Mouse (Mus musculus): ENCODE data around the gene Chd2.
A peak's percentile ranks its signal among the peaks of the same experiment; 100 is the strongest.
"Not testable (repeated sequence)": the region's sequence is repeated elsewhere in the genome, so short reads cannot be mapped to it uniquely, and the experiment has no call there.

Gene Chd2

DNA sequence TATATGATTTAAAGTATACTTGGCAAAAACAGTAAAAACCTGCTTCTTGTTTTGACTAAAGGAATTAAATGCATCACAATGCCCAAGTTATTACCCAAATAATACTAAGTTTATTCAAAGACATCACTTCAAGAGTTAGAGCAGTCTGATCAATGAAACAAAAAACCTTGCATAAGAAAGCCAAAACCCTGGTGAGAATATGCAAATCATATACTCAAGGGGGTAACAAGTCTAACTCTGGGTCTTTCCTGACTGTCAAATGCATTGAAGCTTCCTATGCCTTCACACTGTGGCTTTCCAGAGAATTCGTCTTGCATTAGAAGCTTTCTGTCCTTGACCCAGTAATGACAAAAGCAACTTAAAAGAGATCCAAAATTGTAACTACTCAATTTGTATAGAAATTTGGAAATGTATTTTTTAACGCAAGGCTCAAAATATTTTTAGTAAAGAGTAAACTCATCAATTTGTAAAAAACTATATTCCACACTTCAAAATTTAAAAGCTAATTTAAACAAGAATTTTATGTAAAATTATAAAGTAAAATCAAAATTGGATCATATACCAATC, 2.4 kb downstream of the Chd2 start:
- no peak for DNase-seq

DNA sequence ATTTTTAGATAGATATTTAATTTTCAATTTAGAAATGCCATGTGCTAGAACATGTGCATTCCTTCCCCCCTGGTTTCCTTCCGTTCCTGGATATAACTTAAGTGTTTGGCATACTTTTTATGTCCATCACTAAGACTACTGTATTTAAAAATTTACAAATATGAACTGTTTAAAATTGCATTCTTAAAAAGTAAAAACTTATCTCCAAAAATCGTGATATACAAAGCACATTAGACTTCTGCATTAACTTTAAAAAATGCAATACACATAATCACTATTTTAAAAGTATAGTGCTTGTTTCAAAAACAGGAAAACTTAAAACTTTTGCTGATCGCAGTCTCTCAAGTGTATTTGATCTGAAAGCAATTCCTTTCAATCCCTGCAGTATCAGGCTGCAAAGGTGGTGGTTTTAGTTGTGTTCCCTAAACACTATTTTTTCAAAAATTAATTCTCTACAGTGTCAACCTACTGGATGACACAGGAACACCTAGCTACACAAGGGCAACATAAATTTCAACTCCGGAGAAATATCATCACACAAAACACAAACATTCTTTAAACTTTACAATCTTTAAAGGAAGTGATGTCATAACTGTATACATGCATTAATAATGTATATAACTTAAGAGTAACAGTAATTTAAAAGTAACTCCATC, 3.1 kb downstream of the Chd2 start:
- no peak for DNase-seq

DNA sequence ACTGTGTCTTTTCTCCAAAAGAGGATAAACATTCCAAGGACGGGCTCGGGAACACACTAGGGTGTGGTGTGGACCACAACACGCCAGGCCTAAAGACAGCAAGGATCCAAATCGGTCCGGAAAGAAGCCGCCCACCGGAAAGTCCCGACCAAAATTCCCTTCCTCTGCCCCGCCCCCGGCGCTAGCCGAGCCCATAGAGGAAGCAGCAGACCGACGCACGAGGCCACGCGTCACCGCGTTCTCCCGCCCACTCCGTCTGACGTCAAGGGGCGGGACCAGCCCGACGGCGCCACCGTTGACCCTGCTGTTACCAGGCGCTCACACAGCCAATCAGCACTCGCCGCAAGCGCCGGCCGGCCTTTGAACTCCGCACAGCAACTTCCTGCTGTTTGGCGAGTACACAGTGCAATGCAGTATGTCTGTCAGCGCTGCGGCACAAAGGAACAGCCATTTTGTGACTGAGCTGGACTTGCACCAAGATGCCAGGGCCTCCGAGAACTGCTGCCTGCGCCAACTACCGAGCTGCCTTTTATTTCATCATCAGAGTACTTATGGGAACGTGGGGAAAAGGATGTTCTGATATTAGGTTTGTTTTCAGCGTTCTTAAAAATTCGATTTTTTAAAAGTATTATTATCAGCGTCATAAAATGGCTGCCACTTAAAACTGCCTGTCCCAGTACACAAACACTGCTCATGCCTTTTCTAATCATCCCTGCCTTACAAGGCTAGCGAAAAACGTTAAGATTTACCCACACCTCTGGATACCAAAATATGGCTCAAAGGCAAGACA, 3.8 kb downstream of the Chd2 start:
- DNase-seq, result peak; percentile 100

DNA sequence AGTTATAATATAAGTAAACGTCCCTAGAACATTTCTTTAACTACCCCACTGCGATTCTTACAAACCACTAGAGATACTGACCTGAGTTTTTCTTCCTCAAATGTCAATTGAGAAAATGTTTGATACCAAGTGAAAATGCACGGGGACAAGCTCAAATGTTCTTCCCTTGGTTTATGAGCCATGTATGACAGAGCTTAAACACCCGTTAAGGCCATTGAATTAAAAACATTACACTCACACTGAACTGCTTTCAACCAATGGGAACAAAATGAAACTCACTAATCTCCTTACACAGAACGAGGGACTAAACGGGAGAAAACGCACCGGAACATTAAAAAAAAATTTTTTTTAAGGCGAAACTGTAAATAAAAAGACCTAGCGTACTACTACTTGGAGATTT, 4.4 kb downstream of the Chd2 start:
- DNase-seq, result no peak

DNA sequence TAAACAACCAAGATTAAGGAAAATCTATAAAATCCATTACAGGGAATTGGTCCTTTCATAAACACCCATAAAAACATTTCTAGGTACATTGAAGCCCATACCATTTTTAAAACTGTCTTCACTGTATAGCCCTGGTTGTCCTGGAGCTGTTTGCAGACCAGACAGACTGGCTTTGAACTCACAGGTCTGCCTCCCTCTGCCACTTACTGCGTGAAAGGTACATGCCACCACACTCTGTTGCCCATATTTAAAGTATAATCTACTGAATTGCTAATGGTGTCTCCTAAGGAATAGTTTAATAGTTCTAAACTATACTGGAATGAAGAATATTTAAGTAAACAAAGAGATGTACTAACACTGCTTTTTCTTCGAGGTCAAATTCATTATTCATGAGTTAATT, 5.1 kb downstream of the Chd2 start:
- no peak for DNase-seq

DNA sequence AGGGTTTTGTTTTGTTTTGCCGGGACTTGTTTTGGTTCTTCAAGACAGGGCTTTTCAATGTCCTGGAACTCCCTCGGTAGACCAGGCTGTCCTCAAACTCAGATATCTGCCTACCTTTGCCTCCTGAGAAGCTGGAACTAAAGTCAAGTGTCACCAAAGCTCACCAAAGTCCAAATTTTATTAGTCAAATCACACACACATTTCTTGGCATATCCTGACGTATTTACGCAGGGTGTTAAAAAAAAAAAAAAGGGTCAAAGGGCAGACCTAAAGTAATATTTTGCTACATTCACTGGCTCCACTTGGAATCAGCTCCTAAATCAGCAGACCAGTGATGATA, 5.8 kb downstream of the Chd2 start:
- no peak for DNase-seq

DNA sequence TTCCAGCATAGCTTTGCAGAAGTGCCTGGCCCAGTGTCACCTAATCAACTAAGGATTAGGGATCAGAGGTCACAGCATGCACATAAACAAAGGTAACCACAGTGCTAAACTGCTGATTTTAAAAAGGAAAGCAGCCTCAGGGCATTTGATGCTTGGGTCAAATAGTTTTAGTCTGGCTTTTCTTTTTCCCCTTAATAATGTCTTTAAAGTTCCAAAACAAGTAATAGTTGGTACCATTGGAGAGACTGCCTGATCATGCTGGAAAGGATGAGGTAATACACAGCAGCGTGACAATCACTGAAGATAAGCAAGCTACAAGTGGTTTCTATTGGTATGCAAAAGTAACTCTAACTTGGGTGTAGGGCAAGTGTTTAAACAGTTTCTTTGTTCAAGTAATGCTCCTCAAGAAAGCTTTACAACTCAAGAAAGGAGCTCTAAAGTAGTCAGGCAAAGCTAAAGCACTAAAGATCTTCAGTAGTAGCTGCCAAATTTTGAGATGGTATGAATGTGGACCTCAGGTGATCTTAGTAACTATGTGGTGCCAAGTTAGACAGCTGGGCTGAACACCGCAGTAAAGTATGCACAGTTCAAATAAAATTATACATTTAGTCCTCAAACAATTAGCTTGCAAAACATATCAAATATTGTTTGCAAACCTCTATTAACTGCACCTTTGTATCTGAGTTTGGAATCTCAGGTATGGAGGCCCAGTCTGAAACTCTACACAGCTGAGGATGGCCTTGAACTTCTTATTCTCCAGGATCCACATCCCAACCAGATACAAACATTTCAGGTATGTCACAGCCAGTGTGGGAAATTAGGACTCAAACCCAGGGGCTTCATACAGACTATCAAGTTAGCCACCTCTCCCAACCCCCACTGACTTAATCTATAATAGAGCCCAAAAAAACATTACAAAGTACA, 6.4 kb downstream of the Chd2 start:
- DNase-seq, result no peak

DNA sequence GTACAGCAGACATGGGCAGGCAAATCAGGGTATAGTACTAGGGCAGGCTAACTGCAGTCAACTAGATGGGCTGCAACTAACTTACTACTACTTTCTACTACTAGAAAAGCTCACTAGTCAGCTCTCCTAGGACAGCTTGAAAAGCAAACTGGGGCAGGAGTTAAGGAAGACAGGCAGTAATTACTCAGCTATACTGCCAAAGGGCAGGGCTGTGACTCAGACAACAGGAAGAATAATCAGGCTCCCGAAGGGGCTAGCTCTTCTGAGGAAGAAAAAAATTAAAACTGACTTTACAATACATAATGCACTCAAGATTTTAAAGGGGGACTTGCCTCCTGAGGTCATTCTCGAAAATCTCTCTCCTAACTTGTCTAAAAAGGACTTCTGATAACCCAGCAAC, 8.2 kb downstream of the Chd2 start:
- DNase-seq, result no peak

DNA sequence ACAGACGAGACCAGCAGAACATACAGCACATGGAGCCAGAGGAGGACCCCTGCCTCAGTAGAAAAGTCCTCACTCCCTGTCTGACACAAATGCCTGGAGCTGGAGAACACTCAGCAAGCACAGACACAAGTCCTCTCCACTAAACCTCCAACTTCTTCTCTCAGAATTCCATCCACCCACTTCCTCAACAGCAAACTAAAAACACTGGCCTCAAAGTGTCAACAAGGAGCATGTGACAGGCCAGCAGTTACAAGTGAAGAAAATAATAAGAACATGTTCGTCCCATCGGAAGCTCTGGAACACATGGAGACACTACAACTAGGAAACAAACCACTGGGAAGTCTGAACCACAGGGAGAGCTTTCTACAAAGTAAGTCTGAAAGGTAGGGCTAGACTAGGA, 8.7 kb downstream of the Chd2 start:
- DNase-seq, result no peak

DNA sequence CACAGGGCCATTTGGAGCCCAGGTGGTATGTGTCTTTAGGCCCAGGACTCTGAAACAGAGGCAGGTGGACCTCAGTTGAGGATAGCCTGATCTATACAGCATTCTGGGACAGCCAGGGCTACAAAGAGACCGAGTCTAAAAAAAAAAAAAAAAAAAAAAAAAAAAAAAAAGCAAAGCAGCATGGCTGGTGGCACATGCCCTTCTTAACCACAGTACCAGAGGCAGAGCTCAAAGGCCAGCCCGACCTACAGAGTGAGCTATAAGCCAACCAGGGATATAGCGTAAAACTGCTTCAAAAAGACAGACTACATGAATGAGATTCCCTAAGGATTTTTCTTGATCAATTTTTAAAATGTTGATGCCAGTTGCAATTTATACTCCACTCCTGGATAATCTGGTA, 9.5 kb downstream of the Chd2 start:
- DNase-seq, result no peak

DNA sequence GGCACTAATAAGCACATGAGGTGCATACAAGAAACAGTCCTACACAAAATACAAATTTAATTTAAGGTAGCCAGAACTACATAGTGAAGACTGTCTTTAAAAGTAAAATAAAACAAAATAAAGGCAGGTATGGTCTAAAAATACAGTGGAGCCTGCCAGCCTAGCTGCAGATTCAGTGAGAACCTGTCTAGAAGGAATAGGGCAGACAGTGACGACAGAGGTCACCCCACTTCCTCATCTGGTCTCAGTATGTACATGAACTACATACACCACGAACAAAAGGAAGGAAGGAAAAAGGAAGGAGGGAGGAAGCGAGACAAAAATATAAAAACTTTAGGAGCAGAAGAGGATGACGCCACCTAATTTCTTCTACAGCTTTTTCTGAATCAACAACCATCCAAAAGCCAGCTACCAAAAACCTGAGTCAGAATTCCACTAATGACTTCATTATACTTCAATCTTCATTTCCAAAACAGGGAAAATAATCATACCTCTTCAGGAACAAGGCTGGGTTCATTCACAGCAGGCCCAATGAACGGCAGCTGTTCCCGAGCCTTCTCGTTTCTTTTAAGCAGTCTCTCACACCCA, 10.0 kb downstream of the Chd2 start:
- DNase-seq, result no peak

DNA sequence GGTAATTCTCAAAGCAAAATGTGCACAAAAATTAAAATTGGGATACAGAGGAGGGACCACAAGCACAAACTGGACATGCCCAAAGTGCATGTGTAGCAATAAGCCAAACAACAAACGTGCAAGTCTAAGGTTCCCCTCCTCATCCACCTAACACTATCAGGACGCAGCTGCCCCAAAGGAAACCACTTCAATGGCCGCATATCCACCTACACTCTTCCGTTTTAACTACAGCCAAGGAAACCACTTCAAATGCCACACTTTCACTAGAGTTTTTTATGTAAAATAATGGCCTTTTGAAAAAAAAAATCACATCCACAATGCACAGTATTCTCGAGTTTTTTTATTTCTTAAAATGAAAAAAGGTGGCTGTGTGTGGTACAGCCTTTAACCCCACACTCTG, 10.8 kb downstream of the Chd2 start:
- DNase-seq, result no peak

DNA sequence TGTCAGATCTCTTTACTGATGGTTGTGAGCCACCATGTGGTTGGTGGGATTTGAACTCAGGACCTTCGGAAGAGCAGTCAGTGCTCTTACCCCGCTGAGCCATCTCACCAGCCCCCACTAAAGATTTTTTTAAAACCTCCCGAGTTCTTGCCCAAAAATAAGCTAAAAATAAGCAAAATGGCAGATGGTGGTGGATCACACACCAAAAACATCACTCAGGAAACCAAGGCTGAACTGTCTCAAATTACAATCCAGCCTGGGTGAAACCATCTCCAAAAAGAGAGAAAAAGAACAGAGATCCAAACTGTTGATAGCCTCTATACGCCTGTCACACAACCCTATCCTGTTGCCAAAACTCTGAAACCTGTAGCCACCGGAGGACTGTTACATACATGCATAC, 11.5 kb downstream of the Chd2 start:
- DNase-seq, result no peak

DNA sequence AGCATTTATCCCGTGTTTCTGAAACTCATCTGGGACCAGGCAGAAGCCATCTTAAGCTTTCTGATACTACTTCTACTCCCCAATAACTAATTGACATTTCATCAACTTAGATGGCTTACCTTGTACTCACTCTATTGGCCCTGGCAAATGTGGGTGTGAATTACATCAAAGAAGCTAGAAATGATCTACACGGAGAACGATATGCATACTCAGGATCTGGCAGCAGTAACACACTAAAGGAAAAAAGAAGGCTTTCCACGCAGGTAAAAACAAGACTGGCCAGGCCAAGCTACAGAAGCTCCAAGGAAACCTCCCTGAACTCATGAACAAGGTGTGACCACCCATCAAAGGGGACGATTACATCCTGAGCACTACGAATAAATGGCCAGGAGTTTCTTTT, 12.4 kb downstream of the Chd2 start:
- no peak for DNase-seq

DNA sequence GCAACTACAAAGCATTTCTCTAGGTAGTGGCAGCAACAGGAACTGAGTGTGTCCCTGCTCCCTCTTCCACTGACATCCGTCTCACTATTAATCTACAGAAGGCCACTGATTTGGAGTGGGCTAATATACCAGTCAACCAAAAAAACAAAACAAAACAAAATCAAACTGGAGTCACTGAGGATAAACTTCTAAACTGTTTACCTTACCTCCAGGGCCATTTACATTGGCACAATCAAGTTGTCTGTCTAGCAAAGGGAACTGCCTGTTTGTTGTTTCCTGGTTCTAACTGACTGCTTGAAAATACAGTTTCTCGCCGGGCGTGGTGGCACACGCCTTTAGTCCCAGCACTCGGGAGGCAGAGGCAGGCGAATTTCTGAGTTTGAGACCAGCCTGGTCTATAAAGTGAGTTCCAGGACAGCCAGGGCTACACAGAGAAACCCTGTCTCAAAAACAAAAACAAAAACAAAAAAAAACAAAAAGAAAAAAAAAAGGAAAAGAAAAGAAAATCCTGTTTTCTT, 13.2 kb downstream of the Chd2 start:
- not testable (repeated sequence) for DNase-seq

DNA sequence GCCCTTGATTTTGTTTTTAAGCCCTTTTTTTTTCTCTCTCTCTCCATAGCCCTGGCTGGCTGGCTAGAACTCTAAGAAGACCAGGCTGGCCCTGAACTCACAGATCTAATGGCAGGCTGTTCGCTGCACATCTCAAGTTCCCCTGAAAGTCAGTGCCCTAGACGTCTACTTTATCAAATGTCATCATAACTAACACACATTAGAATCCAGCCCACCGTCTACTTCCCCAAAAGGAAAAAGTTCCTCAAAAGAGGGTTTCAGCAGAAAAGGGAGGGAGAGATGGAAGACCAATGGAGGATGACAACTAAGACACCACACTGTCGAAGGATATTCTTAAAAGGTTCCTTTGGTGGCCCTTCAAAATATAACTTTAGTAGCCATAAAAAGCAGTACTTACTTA, 14.4 kb downstream of the Chd2 start:
- DNase-seq, result no peak

DNA sequence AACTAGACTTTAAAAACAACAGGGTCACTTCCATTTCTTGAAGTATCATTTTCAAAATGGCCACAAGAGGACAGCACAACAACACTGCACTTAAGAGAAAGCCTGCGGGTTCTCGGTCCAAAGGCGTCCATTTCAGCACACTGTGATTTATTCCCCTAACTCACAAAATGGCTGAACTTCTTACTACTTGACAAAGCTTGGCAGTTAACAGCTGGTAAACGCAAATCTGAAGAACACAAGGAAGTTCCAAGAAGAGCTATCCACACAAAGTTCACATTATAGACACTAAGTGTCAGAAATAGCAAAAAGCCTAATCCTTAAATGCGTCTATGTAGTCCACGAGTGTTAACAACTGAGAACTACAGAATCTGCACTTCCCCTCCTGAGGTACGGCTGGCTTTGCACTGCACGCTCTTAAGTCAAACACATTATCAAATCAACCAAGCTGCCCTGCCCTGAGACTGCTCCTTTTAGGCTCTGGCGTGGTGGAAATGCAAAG, 17.1 kb downstream of the Chd2 start:
- DNase-seq, result peak; percentile 44

DNA sequence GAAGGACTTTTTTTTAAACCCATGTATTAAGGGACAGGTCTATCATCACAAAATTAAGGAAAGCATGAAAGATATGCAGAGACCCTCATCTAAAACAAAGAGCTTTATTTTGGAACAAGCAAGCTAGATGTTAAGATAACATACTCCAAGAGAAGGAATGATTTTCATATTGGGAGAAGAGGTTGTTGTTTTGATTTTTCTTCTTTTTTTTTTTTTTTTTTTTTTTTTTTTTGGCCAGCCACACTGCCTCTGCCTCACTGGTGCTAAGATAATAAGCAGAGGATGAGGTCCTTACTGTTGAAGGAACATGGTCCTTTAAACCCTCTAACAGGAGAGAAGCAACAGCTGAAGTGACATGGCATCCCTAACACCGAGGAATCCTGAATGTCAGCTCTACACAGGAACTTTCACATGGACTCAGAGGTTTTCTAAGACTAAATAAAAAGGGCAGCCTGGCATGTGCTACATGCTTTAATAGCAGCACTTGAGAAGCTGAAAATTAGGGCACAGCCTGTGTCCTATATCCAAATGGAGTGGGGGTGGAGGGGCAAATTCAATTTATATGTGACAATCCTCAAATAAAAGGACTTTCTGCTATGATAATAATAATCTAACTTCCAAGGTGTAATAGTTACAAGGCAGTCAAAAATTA, 17.9 kb downstream of the Chd2 start:
- no peak for DNase-seq

DNA sequence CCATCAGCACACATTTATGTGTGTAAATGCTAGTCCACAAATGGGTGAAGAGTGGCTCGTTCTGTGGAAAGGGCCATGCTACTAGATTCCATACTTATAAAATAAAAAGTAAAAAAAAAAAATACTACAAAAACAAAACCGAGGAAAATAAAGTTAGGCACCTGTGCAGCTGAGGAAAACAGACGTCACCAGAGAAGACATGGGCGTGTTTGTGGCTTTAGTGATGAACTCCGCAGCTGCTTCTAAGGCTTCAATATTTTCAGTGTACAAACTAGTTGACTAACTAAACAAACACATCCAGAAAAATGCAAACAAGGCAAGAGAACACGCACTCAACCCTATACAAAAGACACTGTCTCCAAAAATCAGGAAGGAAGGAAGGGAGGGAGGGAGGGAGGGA, 18.4 kb downstream of the Chd2 start:
- DNase-seq, result no peak

DNA sequence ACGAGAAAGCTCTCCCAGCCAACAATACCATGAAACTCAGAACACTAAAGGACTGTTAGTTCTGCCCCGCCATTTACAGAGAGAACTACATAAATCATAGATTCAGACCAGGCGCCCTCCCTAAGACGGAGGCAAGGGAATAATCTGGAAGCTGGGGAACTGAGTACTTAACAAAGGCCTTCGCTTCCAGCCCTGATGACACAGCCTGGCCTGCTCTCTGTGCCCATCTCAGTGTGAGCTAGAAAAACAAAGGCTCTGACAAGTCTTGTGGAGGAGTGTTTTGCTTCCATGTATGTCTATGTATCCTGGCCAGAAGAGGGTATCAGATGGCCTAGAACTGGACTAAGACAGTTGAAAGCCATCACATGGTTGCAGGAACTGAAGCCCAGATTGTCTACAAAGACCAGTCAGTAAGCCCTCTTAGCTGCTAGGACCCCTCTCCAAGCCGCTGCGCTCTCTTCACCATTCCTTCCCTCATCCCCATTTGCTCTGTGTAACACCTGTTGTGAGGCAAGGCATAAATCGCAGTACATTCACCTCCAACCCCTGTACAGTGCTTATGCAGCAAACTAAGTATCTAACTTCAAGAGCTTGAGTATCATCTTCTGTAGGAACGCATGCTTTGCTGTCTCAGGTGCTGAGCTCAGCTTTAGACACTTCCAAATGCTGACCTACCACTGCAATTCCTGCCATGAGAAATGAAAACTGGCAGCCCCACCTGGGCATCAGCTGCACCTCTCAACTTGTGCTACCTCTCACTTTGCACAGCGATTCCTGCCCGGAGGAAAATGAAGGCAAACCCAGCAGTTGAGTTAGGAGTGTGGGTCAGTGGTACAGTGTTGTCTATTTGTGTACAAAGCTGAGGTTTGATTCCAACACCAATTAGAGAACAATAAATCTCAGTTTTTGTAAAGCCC, 20.1 kb downstream of the Chd2 start:
- no peak for DNase-seq

DNA sequence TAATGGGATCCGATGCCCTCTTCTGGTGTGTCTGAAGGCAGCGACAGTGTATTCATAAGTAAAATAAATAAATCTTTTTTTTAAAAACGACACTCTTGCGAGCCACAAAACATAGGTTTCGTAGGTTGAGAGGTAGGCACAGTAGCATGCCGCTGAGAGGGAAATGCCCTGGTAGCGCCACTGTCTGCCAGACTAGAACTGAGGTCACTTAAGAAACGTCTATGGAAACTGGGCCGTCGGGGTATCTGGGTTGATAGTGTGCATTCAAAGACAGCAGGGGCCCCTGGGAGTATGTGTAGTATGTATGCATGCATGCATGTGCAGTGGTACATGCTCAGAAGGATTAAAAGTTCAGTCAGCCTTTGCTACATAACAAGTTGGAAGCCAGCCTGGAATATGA, 21.4 kb downstream of the Chd2 start:
- DNase-seq, result no peak
